Mouse (Mus musculus) R1 (cell line): ENCODE measurements around the gene Ppp1r3c.
A peak's percentile ranks its signal among the peaks of the same experiment; 100 is the strongest.
"Not testable (repeated sequence)": the region's sequence is repeated elsewhere in the genome, so short reads cannot be mapped to it uniquely, and the experiment has no call there.

ENCODE experiments used
- DNase-seq: peaks from one replicate; pipeline ENCODE4 v3.0.0-alpha.2; 2018; ENCODE audit warnings: low read depth, low spot score

The Ppp1r3c gene

DNA sequence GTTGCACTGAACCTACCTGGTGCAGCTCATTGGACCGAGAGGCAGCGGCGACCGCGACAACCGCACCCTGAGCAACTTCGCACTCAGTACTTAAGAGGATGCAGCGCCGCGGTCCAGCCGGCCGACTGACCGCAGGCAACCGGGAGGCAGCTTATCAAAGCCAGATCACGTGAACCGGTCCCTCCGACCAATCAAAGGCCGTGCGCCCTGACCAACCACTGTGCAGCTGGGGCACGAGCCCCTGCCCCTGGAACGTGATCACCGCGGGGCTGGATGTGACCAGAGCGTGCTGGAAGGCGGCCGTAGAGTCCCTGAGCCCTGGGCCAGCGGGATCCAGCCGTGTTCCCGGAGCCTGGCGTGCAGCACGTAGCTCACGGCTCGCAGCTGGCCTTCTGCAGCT is at the start of gene Ppp1r3c:
Gene Ppp1r3c, minus strand, starts transcription at position 117 of the 400 bp plus-strand sequence.
- DNase-seq, result peak; percentile 80

DNA sequence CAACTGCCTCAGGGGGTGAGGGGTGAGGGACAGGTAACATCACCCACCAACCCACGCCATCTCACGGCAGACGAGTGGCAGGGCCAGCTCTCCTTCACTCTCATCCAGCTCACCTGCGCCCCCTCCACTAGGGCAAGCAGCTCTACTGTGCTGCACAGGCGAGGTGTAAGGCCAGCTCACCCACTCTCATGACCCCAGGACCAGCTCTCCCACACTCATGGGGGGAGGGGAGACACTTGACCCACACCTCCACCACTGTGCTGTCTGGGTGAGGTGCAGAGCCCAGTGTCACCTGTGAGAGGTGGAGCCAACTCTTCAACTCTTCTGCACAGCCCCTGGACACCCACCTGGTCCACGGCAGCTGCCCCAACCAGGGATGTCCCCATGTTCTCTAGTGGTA is 46.7 kb upstream of the Ppp1r3c start:
- DNase-seq, result no peak

- DNase-seq, result peak; percentile 22
Observed at GRCm38 (mm10) chr19:36782591-36782990, 46.1 kb upstream of the Ppp1r3c start.

- DNase-seq, result no peak
Observed at GRCm38 (mm10) chr19:36781996-36782395, 45.5 kb upstream of the Ppp1r3c start.

GRCm38 (mm10) chr19:36780375-36780774 is 43.9 kb upstream of the Ppp1r3c start:
- DNase-seq, result no peak

DNA sequence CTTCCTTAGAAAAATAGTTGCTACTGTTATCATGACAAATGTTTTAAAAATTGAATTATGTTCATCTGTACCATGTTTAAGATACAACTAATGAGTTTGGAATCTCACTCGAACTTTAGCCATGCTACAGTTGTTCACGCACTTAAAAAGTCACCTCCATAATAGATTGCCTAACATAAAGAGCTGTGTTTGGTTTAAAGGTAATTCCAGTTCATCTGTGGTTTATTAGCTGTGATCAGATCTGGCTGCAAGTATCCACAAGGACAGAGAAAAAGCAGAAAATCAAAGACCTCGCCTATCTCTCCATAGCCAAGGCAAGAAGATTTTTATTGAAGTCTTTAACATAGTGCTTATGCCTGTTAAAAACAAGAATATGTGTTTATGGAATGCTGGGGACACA is 43.3 kb upstream of the Ppp1r3c start:
- no peak for DNase-seq

GRCm38 (mm10) chr19:36775531-36775930 is 39.1 kb upstream of the Ppp1r3c start:
- no peak for DNase-seq

- no peak for DNase-seq
Observed at GRCm38 (mm10) chr19:36773716-36774459, 37.4 kb upstream of the Ppp1r3c start.

DNA sequence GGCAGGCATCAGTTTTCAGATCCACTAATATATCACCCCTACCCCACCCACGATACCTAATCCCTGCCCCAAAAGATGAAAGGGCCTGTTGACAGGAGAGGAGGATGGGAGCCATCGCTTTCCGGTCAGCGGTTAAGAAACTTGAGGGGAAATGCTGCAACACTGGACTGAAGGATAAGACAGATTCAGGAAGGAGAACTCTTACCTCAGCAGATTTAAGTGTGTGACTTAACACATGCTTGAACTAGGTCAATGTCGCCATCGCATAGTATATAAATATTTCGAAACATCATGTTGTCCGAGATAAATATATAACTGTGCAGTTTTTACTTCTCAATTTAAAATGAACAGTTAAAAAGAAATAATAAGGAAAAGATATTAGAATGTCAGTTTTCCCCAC is 31.6 kb upstream of the Ppp1r3c start:
- DNase-seq, result no peak

DNA sequence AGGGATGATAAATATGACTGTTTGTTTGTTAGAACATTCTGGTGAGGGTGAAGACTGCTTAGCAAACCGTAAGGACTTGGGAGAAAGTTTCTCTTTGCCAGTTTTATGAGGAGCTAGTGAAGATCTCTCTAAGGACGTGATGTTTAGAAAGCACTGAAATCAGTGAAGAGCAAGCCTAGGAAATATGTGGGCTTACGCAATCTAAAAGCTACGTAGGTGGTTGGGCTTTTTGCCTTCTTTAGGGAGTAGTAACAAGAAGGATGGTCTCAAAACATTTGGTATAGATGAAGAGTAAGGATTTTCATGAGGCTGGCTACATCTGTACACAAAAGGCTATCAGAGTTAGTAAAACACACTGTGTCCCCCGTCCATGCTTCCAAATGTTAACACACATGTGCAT is 28.0 kb upstream of the Ppp1r3c start:
- DNase-seq, result no peak

- DNase-seq, result no peak
Observed at GRCm38 (mm10) chr19:36748996-36749395, 12.5 kb upstream of the Ppp1r3c start.

- no peak for DNase-seq
Observed at GRCm38 (mm10) chr19:36742331-36742730, 5.9 kb upstream of the Ppp1r3c start.

- no peak for DNase-seq
Observed at GRCm38 (mm10) chr19:36739566-36740211, 3.2 kb upstream of the Ppp1r3c start.

GRCm38 (mm10) chr19:36738009-36738408 is 1.6 kb upstream of the Ppp1r3c start:
- DNase-seq, result peak; percentile 71

DNA sequence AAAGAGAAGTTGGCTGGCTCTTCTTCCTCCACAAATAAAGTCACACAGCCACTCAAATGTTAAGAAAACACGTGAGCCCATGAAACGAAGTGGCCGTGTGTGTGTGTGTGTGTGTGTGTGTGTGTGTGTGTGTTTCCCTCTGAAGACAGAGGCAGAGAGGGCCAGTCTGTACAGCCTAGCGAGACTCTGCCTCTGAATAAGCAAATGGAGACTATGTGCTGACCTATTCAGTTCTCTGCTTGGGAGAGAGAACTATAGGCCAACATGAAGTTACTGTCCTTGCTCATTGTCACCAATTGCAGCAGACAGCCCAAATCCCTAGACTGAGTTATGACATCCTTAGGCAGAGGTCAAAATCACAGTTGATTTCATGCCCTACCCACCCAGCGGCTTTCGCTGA is 634 bp upstream of the Ppp1r3c start:
- DNase-seq, result no peak

DNA sequence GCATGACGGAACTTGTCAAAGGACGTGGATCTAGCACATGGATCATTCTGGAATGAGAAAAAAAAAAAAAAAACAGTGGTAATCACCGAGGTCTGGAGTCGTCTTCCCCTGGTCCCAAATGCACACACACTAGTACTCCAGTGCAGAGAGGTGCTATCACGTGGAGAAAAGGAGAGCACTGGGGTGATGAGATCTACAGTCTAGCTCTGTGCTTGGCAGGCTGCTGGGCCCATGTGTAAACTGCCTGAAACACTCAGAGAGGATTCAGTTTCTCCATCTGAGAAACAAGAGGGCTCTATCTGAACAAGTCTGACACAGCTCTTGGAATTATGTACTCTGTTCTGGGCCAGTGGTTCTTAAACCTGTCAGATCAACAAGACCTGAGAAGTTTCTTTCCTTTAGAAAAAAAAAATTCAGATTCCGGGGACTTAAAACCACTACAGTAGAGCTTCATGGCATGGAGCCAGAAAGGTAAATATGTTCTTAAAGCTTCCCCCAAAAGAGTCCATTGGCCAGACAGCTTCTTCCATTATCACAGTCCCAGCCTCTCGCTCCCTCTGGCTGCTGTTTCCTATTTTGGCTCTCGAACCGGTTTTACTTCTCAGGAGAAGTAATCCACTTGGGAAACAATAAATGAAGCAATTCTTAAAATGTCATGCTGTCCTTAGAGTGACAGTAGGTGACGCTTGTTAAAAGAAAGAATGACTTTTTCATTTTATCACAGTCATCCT is 2.0 kb downstream of the Ppp1r3c start:
- no peak for DNase-seq

GRCm38 (mm10) chr19:36733191-36733943 is 3.1 kb downstream of the Ppp1r3c start:
- DNase-seq, result no peak

GRCm38 (mm10) chr19:36731310-36731709 is 5.1 kb downstream of the Ppp1r3c start:
- DNase-seq, result no peak

GRCm38 (mm10) chr19:36730414-36730813 is 6.0 kb downstream of the Ppp1r3c start:
- not testable (repeated sequence) for DNase-seq

DNA sequence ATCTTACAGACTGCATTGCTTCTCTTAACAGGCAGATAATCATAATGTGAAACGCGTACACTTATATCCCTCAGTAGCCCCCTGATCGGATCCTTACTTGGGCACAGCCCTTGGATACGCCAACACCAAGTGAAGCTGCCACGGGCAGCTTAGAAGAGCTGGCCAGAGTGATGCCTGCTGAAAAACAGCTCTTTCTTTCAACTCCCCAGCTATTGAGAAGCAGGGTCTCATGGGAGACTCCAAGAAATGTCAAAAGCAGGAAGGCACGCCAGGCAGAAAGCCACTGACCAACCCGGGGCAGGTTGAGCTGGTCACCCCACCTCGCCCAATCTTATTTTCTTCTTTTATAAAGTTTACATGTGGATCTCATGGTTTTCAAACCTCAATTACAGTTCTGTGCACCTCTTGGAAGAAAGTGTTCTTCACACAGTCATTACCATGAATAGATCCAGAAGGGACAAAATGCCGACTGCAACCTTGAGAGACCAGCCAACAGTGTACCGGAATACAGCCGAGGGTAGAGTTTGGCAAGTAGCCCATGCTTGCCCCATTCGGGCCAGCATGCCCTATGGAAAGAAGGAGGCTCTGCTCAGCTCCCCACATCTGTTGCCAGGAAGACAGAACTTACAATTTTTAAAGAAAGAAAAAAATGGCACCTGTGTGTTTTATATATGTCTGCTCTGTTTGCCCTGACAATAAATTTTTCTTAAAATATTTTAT is 7.6 kb downstream of the Ppp1r3c start:
- DNase-seq, result no peak

DNA sequence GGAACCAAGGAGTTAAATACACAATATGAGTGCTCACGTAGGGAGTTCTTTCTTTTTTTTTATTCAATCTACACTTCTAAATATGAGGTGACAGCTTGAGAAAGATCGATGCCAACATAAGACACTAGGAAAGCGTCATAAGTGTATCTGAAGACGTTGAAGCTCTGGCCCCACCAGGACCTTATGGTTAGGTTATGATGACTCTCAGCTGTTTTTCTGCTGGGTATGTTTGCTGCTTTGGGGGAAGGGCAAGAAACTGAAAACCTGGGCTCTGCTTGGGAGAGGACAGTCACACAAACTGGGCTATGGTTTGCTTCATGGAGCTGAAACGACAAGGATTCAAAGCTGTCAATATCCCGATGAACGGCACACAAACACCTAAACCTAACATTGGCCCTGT is 11.5 kb downstream of the Ppp1r3c start:
- DNase-seq, result no peak
